Mouse (Mus musculus) retina, postnatal 7 days (tissue): ENCODE data around the gene Peli1.
"Not testable (repeated sequence)": the region's sequence is repeated elsewhere in the genome, so short reads cannot be mapped to it uniquely, and the experiment has no call there.

Experiments
- DNase-seq: peaks from one replicate; pipeline ENCODE4 v3.0.0-alpha.2; 2012; ENCODE audit warnings: low read depth, low spot score

Peli1 gene

GRCm38 (mm10) chr11:21191821-21192220 is 100.7 kb downstream of the Peli1 start:
- not testable (repeated sequence) for DNase-seq

DNA sequence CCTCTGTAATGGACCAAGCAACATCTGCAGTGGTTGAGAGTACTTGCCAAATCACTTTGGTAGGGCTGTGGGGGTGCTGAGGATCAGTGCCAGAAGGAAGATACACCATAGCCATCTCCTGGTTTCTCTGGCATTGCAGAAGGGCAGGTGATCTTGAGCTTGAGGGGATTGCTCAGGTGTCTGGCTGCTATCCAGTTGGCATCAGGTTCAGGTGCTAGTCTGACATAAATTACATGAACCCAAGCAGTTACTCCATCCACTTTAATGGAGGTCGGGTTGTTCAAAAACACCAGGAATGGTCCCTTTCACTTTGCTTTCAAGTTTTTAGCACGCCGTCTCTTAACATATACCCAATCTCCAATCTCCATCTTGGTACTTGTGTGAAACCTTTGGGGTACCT is 103.8 kb downstream of the Peli1 start:
- DNase-seq, result no peak
